Mouse (Mus musculus) cortical plate, adult 2 months (tissue): Measurements from ENCODE around the gene Ube2e1.

Source experiments
- CTCF ChIP-seq: fragments of 200-500 bp; IDR thresholded peaks from 2 replicates; pipeline ENCODE4 v1.5.1; 2011; ENCODE audit warnings: mild to moderate bottlenecking, control low read depth, low read length; ENCODE audit not compliant: insufficient read depth; ENCODE audit errors: extremely low read depth
- POLR2A ChIP-seq: fragments of 200-500 bp; IDR thresholded peaks from 2 replicates; pipeline ENCODE4 v1.6.1; 2011; ENCODE audit warnings: mild to moderate bottlenecking, low read length, control low read depth; ENCODE audit not compliant: insufficient read depth; ENCODE audit errors: extremely low read depth

DNA sequence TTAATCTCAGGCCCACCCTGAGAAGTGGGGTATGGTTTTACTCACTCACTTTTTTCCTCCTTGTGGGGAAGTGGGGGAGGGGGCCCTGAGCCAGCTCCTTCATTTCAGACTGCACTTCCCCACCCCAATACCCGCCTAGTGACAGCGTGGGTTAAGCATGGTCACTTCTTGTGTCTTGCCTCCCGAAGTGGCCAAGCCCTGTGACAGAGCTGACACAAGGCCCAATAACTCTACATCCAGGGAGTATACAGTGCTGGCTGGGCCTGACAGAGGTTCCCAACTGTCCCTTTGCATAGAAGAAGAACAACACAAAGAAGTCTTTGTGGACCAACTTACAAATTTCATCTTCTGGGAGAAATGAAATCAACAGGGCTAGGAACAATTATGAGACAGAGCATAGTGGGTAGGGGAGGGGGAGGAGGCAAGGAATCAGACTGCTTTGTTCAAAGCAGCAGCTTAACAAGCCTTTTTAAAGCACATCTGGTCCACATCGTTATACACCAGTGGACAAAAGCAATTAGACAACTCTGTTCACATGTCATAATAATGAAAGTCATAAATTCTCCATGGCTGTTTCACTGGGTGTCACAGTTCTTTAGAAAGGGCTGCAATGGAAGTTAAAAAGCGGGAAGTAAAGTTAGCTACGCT lies 42.2 kb upstream of the Ube2e1 start:
- TF ChIP-seq POLR2A (no peak), CTCF (no peak)
